Mouse (Mus musculus): ENCODE data around the gene Msh5.

DNA sequence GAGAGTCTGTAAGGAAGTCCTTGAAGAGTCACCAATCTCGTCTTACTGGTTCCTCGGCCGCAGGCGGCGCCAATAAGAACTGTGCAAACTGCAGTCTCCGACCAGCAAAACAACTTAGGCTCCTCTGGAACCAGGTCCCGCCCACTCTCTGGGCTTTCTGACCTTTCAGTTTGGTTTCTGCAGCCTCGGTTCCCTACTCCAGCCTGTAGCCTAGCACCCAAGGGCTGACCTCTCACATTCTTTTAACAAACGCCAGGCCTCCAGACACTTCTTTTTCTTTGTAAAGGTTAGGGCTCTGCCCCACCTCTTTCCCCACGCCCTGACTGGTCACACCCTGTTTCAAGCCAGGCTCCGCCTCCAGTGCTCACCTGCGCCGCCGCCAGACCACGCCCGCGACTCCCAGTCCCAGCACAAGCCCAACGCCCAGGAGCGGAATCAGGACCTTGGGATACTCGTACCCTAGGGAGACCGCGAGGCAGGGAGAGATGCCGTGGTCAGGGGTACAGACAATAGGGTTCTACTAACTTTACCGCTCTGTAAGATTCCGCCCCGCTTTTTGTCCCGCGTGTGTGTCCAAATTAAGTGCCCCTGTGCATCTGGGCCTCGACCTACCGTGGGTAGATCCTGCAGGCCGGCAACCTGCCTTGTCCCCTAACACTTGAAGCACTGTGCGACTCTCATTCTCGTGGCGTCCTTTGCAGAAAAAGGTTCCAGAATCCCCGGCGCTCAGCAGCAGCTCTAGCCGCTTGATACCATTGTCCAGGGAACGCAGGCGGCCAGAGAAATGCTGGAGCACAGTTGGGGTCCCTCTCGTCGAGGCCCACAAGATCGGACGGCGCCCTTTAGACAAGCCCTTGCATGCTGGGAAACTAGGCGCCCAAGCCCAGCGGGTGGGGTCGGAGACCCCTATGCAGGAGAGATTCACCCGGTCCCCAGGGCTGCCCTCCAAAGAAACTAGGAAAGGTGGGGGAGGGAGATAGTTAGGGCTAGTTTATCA, 18.7 kb upstream of the Msh5 start, which contains the start of gene Ly6g6c:
- TF ChIP-seq ZC3H11A (IDR thresholded peaks at IDR 0.05; ENCODE audit: borderline replicate concordance, low read depth, low read length) (no peak), ZNF384 (IDR thresholded peaks at IDR 0.05; ENCODE audit: low read depth, low read length) (no peak)
